In the genomic region with DNA sequence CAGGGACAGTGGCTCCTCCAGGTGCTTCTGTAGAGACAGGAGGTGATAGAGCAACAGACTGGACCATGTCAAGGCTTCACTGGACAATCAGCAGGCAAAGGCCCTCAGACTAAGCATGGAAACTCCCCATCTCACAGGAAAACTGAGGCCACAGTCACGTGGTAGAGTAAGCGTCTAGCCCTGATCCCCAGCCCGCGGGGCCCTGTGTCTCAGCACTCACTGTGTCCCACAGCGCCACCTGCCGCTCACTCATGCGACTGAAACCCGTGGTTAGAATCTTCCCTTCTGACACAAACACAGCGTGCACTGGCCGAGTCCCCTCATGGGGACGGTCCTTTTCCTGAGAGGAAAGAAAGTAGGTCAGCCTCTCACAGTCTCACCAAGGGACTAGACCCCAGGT, we compare ENCODE assay signal across 7 mouse cellular contexts. TPM values are rescaled to one million over a fixed set of nuclear protein-coding genes. Genes with fewer than 3 reads are reported as not detected.
DNase-seq lines count a peak whose midpoint lies in the region; ATAC-seq and TF ChIP-seq lines count a peak whose summit lies in the region.

No protein-coding gene starts in this region.

- H3K27me3 ChIP-seq in embryonic facial prominence, embryonic 11.5 days (ENCODE audit: control insufficient read depth, insufficient read depth, low read length): peaks cover 2% of the 10 kb centered on the region; the same call in 1 of the 2 replicates
- H3K27me3 ChIP-seq in heart, adult 2 months (ENCODE audit: control insufficient read depth, insufficient read depth, low read length): peaks cover 3% of the 10 kb centered on the region
- H3K27me3 ChIP-seq in kidney, adult 2 months (replicated peaks; ENCODE audit: control insufficient read depth, insufficient read depth, low read length): 0 out of 2 replicates have a peak, but pooled peaks cover 2% of the 10 kb centered on the region
- peaks cover 35% of the 10 kb centered on the region for H3K27me3 ChIP-seq in limb, embryonic 13.5 days
- H3K27me3 ChIP-seq in midbrain, embryonic 15.5 days (replicated peaks): no peaks in the 10 kb centered on the region

- no peak overlapping the region for H3K4me2 ChIP-seq in embryonic facial prominence, embryonic 11.5 days (ENCODE audit: low read depth, low read length)
- peak overlapping the region; percentile 27; the same call in 1 of the 2 replicates for H3K4me2 ChIP-seq in limb, embryonic 13.5 days (replicated peaks)
- peak overlapping the region; percentile 31 for H3K4me2 ChIP-seq in midbrain, embryonic 15.5 days

- no peak overlapping the region for H3K4me3 ChIP-seq in embryonic facial prominence, embryonic 11.5 days (ENCODE audit: low read depth, low read length)
- no peak overlapping the region for H3K4me3 ChIP-seq in heart, adult 2 months
- H3K4me3 ChIP-seq in kidney, adult 2 months (ENCODE audit: insufficient read depth, low read depth, low read length): no peak overlapping the region
- H3K4me3 ChIP-seq in limb, embryonic 13.5 days: peak overlapping the region; percentile 2; the same call in 1 of the 2 replicates
- H3K4me3 ChIP-seq in midbrain, embryonic 15.5 days: 0 out of 2 replicates have a peak overlapping the region, but pooled peaks have one; percentile 13

- 0 out of 2 replicates have a peak, but pooled peaks have one; percentile 40 for TF ChIP-seq EP300 in heart, adult 2 months (IDR thresholded peaks at IDR 0.05; ENCODE audit: insufficient read depth, low read depth, low read length)

- H3K4me1 ChIP-seq in embryonic facial prominence, embryonic 11.5 days (ENCODE audit: control insufficient read depth, insufficient read depth, low read length): 0 out of 2 replicates have a peak, but pooled peaks cover 6% of the 10 kb centered on the region
- peaks cover 7% of the 10 kb centered on the region for H3K4me1 ChIP-seq in heart, adult 2 months (ENCODE audit: control insufficient read depth, insufficient read depth, low read length)
- 0 out of 2 replicates have a peak, but pooled peaks cover 4% of the 10 kb centered on the region for H3K4me1 ChIP-seq in kidney, adult 2 months (ENCODE audit: control insufficient read depth, insufficient read depth, low read length)
- peaks cover 36% of the 10 kb centered on the region for H3K4me1 ChIP-seq in limb, embryonic 13.5 days
- peaks cover 57% of the 10 kb centered on the region for H3K4me1 ChIP-seq in midbrain, embryonic 15.5 days

- ATAC-seq in embryonic facial prominence, embryonic 11.5 days (replicated peaks; ENCODE audit: insufficient number of reproducible peaks, low FRiP score, low TSS enrichment, low read depth): peak; percentile 24; the same call in 1 of the 2 replicates
- 0 out of 2 replicates have a peak, but pooled peaks have one; percentile 43 for ATAC-seq in limb, embryonic 13.5 days (ENCODE audit: low FRiP score, low read depth)
- ATAC-seq in midbrain, embryonic 15.5 days (replicated peaks): 0 out of 2 replicates have a peak, but pooled peaks have one; percentile 7

- H3K79me2 ChIP-seq in heart, adult 2 months (replicated peaks; ENCODE audit: control insufficient read depth, insufficient read depth, low read length): peaks cover 1% of the 10 kb centered on the region; the same call in 1 of the 2 replicates

- WGBS in embryonic facial prominence, embryonic 11.5 days: 0% methylated on average over 11 of the region's 11 CpGs
- 1% methylated on average over 11 of the region's 11 CpGs for WGBS in heart, adult 2 months
- under 1% methylated on average over 11 of the region's 11 CpGs for WGBS in kidney, adult 2 months
- WGBS in limb, embryonic 13.5 days: under 1% methylated on average over 11 of the region's 11 CpGs
- 0% methylated on average over 11 of the region's 11 CpGs for WGBS in midbrain, embryonic 15.5 days

- H3K36me3 ChIP-seq in embryonic facial prominence, embryonic 11.5 days (replicated peaks; ENCODE audit: control insufficient read depth, insufficient read depth, low read depth, low read length): no peaks in the 10 kb centered on the region
- no peaks in the 10 kb centered on the region for H3K36me3 ChIP-seq in heart, adult 2 months (ENCODE audit: control insufficient read depth, insufficient read depth, low read length)
- H3K36me3 ChIP-seq in kidney, adult 2 months (ENCODE audit: control insufficient read depth, insufficient read depth, low read length): no peaks in the 10 kb centered on the region
- H3K36me3 ChIP-seq in limb, embryonic 13.5 days: peaks cover 3% of the 10 kb centered on the region; the same call in 1 of the 2 replicates
- H3K36me3 ChIP-seq in midbrain, embryonic 15.5 days (replicated peaks): peaks cover 13% of the 10 kb centered on the region

- no peak overlapping the region for H3K27ac ChIP-seq in embryonic facial prominence, embryonic 11.5 days (replicated peaks; ENCODE audit: low read depth, low read length)
- no peak overlapping the region for H3K27ac ChIP-seq in heart, adult 2 months
- no peak overlapping the region for H3K27ac ChIP-seq in kidney, adult 2 months (ENCODE audit: insufficient read depth, low read depth, low read length)
- H3K27ac ChIP-seq in limb, embryonic 13.5 days: no peak overlapping the region
- no peak overlapping the region for H3K27ac ChIP-seq in midbrain, embryonic 15.5 days

- intact Hi-C loops in heart, adult 2 months (cut with DNase I): no loop called here

- no peak for TF ChIP-seq POLR2A in heart, adult 2 months (IDR thresholded peaks at IDR 0.05; ENCODE audit: insufficient read depth, low read depth, low read length)
- TF ChIP-seq POLR2A in kidney, adult 2 months (IDR thresholded peaks at IDR 0.05; ENCODE audit: low read depth, low read length): no peak

- DNase-seq in adrenal gland, postnatal 14 days: peak; percentile 94
- DNase-seq in embryonic facial prominence, embryonic 11.5 days (ENCODE audit: low spot score): peak; percentile 94
- peak; percentile 87 to 90 for DNase-seq in heart, adult 2 months
- DNase-seq in kidney, adult 2 months: peak; percentile 88
- peak; percentile 83 to 95 for DNase-seq in spleen, adult 18-20 months

- H3K9ac ChIP-seq in embryonic facial prominence, embryonic 11.5 days (replicated peaks; ENCODE audit: low read length): no peak overlapping the region
- peak overlapping the region; percentile 31 for H3K9ac ChIP-seq in heart, adult 2 months (ENCODE audit: low read depth, low read length)
- H3K9ac ChIP-seq in limb, embryonic 13.5 days: no peak overlapping the region
- H3K9ac ChIP-seq in midbrain, embryonic 15.5 days: peak overlapping the region; percentile 23; the same call in 1 of the 2 replicates

- no peaks in the 10 kb centered on the region for H3K9me3 ChIP-seq in embryonic facial prominence, embryonic 11.5 days (replicated peaks; ENCODE audit: control insufficient read depth, low read length)
- no peaks in the 10 kb centered on the region for H3K9me3 ChIP-seq in limb, embryonic 13.5 days
- no peaks in the 10 kb centered on the region for H3K9me3 ChIP-seq in midbrain, embryonic 15.5 days

- TF ChIP-seq CTCF in heart, adult 2 months (IDR thresholded peaks at IDR 0.05): peak; percentile 98
- TF ChIP-seq CTCF in kidney, adult 2 months (conservative IDR thresholded peaks at IDR 0.05; ENCODE audit: insufficient read depth, insufficient read length, low read depth, low read length): peak; percentile 82

RNA-seq across cellular contexts. Expression of a gene that starts 5.5 kb away (rescaled TPM):
- 10.7 and 18.6 TPM in 2 replicates for total RNA-seq in adrenal gland, postnatal 14 days (2021)
- 10.0 and 10.4 TPM in 2 replicates for polyA plus RNA-seq in embryonic facial prominence, embryonic 11.5 days (2014; fragmentation: Nextera tagmentation; extraction: Ambion mirVana)
- total RNA-seq in heart, adult 2 months (2021): 1 to 10 TPM; 3.6 to 3.9 TPM
- 7.8 and 10.3 TPM in 2 replicates for polyA plus RNA-seq in heart, adult 2 months (2012; rRNA removed)
- 13.1 and 17.2 TPM in 2 replicates for polyA plus RNA-seq in kidney, adult 2 months (2012; rRNA removed)
- polyA plus RNA-seq in limb, embryonic 13.5 days (2015; fragmentation: Nextera tagmentation; extraction: Ambion mirVana): 15.2 and 15.9 TPM in 2 replicates
- 18.3 and 20.9 TPM in 2 replicates for polyA plus RNA-seq in midbrain, embryonic 15.5 days (2015; fragmentation: Nextera tagmentation; extraction: Ambion mirVana)

RNA-seq across cellular contexts. Expression of a gene that starts 5.9 kb away (rescaled TPM):
- 74.9 and 82.9 TPM in 2 replicates for total RNA-seq in adrenal gland, postnatal 14 days (2021)
- 143 and 147 TPM in 2 replicates for polyA plus RNA-seq in embryonic facial prominence, embryonic 11.5 days (2014; fragmentation: Nextera tagmentation; extraction: Ambion mirVana)
- 10 to 100 TPM; 49.7 to 63.7 TPM for total RNA-seq in heart, adult 2 months (2021)
- 25.9 and 29.1 TPM in 2 replicates for polyA plus RNA-seq in heart, adult 2 months (2012; rRNA removed)
- 63.9 and 67.2 TPM in 2 replicates for polyA plus RNA-seq in kidney, adult 2 months (2012; rRNA removed)
- 134 and 138 TPM in 2 replicates for polyA plus RNA-seq in limb, embryonic 13.5 days (2015; fragmentation: Nextera tagmentation; extraction: Ambion mirVana)
- polyA plus RNA-seq in midbrain, embryonic 15.5 days (2015; fragmentation: Nextera tagmentation; extraction: Ambion mirVana): 116 and 126 TPM in 2 replicates

RNA-seq across cellular contexts. Expression of a gene that starts 6.5 kb away (rescaled TPM):
- 12.0 and 78.1 TPM in 2 replicates for total RNA-seq in adrenal gland, postnatal 14 days (2021)
- polyA plus RNA-seq in embryonic facial prominence, embryonic 11.5 days (2014; fragmentation: Nextera tagmentation; extraction: Ambion mirVana): 37.5 and 42.5 TPM in 2 replicates
- 10 to 100 TPM in 1 of 2 experiments, 1 to 10 TPM in 1; 9.8 to 12.1 TPM for total RNA-seq in heart, adult 2 months (2021)
- polyA plus RNA-seq in heart, adult 2 months (2012; rRNA removed): 22.2 and 33.7 TPM in 2 replicates
- polyA plus RNA-seq in kidney, adult 2 months (2012; rRNA removed): 22.7 and 71.6 TPM in 2 replicates
- 34.1 and 36.6 TPM in 2 replicates for polyA plus RNA-seq in limb, embryonic 13.5 days (2015; fragmentation: Nextera tagmentation; extraction: Ambion mirVana)
- polyA plus RNA-seq in midbrain, embryonic 15.5 days (2015; fragmentation: Nextera tagmentation; extraction: Ambion mirVana): 119 and 127 TPM in 2 replicates

RNA-seq across cellular contexts. Expression of a gene that starts 24.8 kb away (rescaled TPM):
- 81.6 and 83.8 TPM in 2 replicates for total RNA-seq in adrenal gland, postnatal 14 days (2021)
- 0.15 and 0.70 TPM in 2 replicates for polyA plus RNA-seq in embryonic facial prominence, embryonic 11.5 days (2014; fragmentation: Nextera tagmentation; extraction: Ambion mirVana)
- 10 to 100 TPM; 34.1 to 34.3 TPM for total RNA-seq in heart, adult 2 months (2021)
- 53.6 and 56.6 TPM in 2 replicates for polyA plus RNA-seq in heart, adult 2 months (2012; rRNA removed)
- 29.0 and 30.1 TPM in 2 replicates for polyA plus RNA-seq in kidney, adult 2 months (2012; rRNA removed)
- polyA plus RNA-seq in limb, embryonic 13.5 days (2015; fragmentation: Nextera tagmentation; extraction: Ambion mirVana): 4.6 and 4.8 TPM in 2 replicates
- polyA plus RNA-seq in midbrain, embryonic 15.5 days (2015; fragmentation: Nextera tagmentation; extraction: Ambion mirVana): 8.3 and 8.9 TPM in 2 replicates

RNA-seq across cellular contexts. Expression of a gene that starts 52.0 kb away (rescaled TPM):
- 38.3 and 48.0 TPM in 2 replicates for total RNA-seq in adrenal gland, postnatal 14 days (2021)
- 51.2 and 53.7 TPM in 2 replicates for polyA plus RNA-seq in embryonic facial prominence, embryonic 11.5 days (2014; fragmentation: Nextera tagmentation; extraction: Ambion mirVana)
- total RNA-seq in heart, adult 2 months (2021): 10 to 100 TPM; 21.6 to 23.4 TPM
- 23.7 and 25.5 TPM in 2 replicates for polyA plus RNA-seq in heart, adult 2 months (2012; rRNA removed)
- polyA plus RNA-seq in kidney, adult 2 months (2012; rRNA removed): 28.1 and 34.7 TPM in 2 replicates
- 56.8 and 63.8 TPM in 2 replicates for polyA plus RNA-seq in limb, embryonic 13.5 days (2015; fragmentation: Nextera tagmentation; extraction: Ambion mirVana)
- 62.3 and 72.4 TPM in 2 replicates for polyA plus RNA-seq in midbrain, embryonic 15.5 days (2015; fragmentation: Nextera tagmentation; extraction: Ambion mirVana)

Comparison
In these comparisons a context has a peak if more than half of its experiments do, and no peak if none do; other contexts are left out.
1. H3K4me3 ChIP-seq: peak in limb, embryonic 13.5 days (single experiment) and midbrain, embryonic 15.5 days (single experiment); none in embryonic facial prominence, embryonic 11.5 days (single experiment), heart, adult 2 months (single experiment) and kidney, adult 2 months (single experiment).
2. H3K9ac ChIP-seq: peak in heart, adult 2 months (single experiment) and midbrain, embryonic 15.5 days (single experiment); none in embryonic facial prominence, embryonic 11.5 days (single experiment) and limb, embryonic 13.5 days (single experiment).
3. Peak in every context shown above with its lines, with median percentiles within 50 percentile points of each other: DNase-seq and ATAC-seq.